Mouse (Mus musculus): ENCODE results near the gene Gm11213. TPM values are rescaled to one million over a fixed set of nuclear protein-coding genes. Genes with fewer than 3 reads are reported as not detected.

The Gm11213 gene
- polyA plus RNA-seq, 1 experiment from 2014 or later: not detected

- Histone ChIP-seq H3K4me2 (ENCODE audit: low read depth, low read length) (no peak overlapping the region), H3K4me1 (ENCODE audit: control insufficient read depth, insufficient read depth, low read length) (no peaks in the 10 kb centered on the region), H3K27me3 (ENCODE audit: control insufficient read depth, insufficient read depth, low read length) (no peaks in the 10 kb centered on the region), H3K9ac (replicated peaks; ENCODE audit: low read depth, low read length) (no peak overlapping the region), H3K9me3 (ENCODE audit: control insufficient read depth, low read length) (no peaks in the 10 kb centered on the region), H3K27ac (ENCODE audit: low read depth, low read length) (no peak overlapping the region), H3K4me3 (ENCODE audit: low read depth, low read length) (no peak overlapping the region), H3K36me3 (ENCODE audit: control insufficient read depth, insufficient read depth, low read length) (no peaks in the 10 kb centered on the region)
- ATAC-seq (ENCODE audit: low read depth): no peak
- WGBS: 87% methylated on average over 4 of the region's 4 CpGs
These were observed 14.5 kb downstream of the Gm11213 start for GRCm38 (mm10) chr4:63590538-63590937.

- H3K9me3 ChIP-seq (ENCODE audit: control insufficient read depth, low read length): no peaks in the 10 kb centered on the region
- H3K27me3 ChIP-seq (ENCODE audit: control insufficient read depth, insufficient read depth, low read length): no peaks in the 10 kb centered on the region
- H3K36me3 ChIP-seq (ENCODE audit: control insufficient read depth, insufficient read depth, low read length): no peaks in the 10 kb centered on the region
- WGBS: 91% methylated on average over 7 of the region's 7 CpGs
- H3K9ac ChIP-seq (replicated peaks; ENCODE audit: low read depth, low read length): no peak overlapping the region
- H3K4me1 ChIP-seq (ENCODE audit: control insufficient read depth, insufficient read depth, low read length): no peaks in the 10 kb centered on the region
- H3K27ac ChIP-seq (ENCODE audit: low read depth, low read length): no peak overlapping the region
- no peak overlapping the region for H3K4me2 ChIP-seq (ENCODE audit: low read depth, low read length)
- no peak for ATAC-seq (ENCODE audit: low read depth)
- no peak overlapping the region for H3K4me3 ChIP-seq (ENCODE audit: low read depth, low read length)
These were observed 15.1 kb downstream of the Gm11213 start for GRCm38 (mm10) chr4:63589987-63590386.

- no peak for ATAC-seq (ENCODE audit: low read depth)
- Histone ChIP-seq H3K27me3 (ENCODE audit: control insufficient read depth, insufficient read depth, low read length) (no peaks in the 10 kb centered on the region), H3K27ac (ENCODE audit: low read depth, low read length) (no peak overlapping the region), H3K4me1 (ENCODE audit: control insufficient read depth, insufficient read depth, low read length) (no peaks in the 10 kb centered on the region), H3K4me2 (ENCODE audit: low read depth, low read length) (no peak overlapping the region), H3K36me3 (ENCODE audit: control insufficient read depth, insufficient read depth, low read length) (no peaks in the 10 kb centered on the region), H3K9ac (replicated peaks; ENCODE audit: low read depth, low read length) (no peak overlapping the region), H3K4me3 (ENCODE audit: low read depth, low read length) (no peak overlapping the region), H3K9me3 (ENCODE audit: control insufficient read depth, low read length) (no peaks in the 10 kb centered on the region)
- WGBS: 76% methylated on average over 2 of the region's 2 CpGs
These were observed 18.8 kb downstream of the Gm11213 start for GRCm38 (mm10) chr4:63586240-63586639.

- ATAC-seq (ENCODE audit: low read depth): no peak
These were observed 19.8 kb downstream of the Gm11213 start for GRCm38 (mm10) chr4:63585216-63585615.

GRCm38 (mm10) chr4:63582580-63582979, 22.5 kb downstream of the Gm11213 start:
- Histone ChIP-seq H3K36me3 (ENCODE audit: control insufficient read depth, insufficient read depth, low read length) (no peaks in the 10 kb centered on the region), H3K4me3 (ENCODE audit: low read depth, low read length) (no peak overlapping the region), H3K4me2 (ENCODE audit: low read depth, low read length) (no peak overlapping the region), H3K27ac (ENCODE audit: low read depth, low read length) (no peak overlapping the region), H3K9me3 (ENCODE audit: control insufficient read depth, low read length) (no peaks in the 10 kb centered on the region), H3K27me3 (ENCODE audit: control insufficient read depth, insufficient read depth, low read length) (no peaks in the 10 kb centered on the region), H3K9ac (replicated peaks; ENCODE audit: low read depth, low read length) (no peak overlapping the region), H3K4me1 (ENCODE audit: control insufficient read depth, insufficient read depth, low read length) (0 out of 2 replicates have a peak, but pooled peaks cover 6% of the 10 kb centered on the region)
- no peak for ATAC-seq (ENCODE audit: low read depth)
- WGBS: 65% methylated on average over 5 of the region's 5 CpGs

More at GRCm38 (mm10) chr4:63585216-63585615, 19.8 kb downstream of the Gm11213 start:
- no peak overlapping the region for H3K4me3 ChIP-seq (ENCODE audit: low read depth, low read length)
- no peaks in the 10 kb centered on the region for H3K9me3 ChIP-seq (ENCODE audit: control insufficient read depth, low read length)
- no peak overlapping the region for H3K4me2 ChIP-seq (ENCODE audit: low read depth, low read length)
- H3K27ac ChIP-seq (ENCODE audit: low read depth, low read length): no peak overlapping the region
- no peaks in the 10 kb centered on the region for H3K36me3 ChIP-seq (ENCODE audit: control insufficient read depth, insufficient read depth, low read length)
- WGBS: 86% methylated on average over 10 of the region's 10 CpGs
- no peak overlapping the region for H3K9ac ChIP-seq (replicated peaks; ENCODE audit: low read depth, low read length)
- H3K4me1 ChIP-seq (ENCODE audit: control insufficient read depth, insufficient read depth, low read length): 0 out of 2 replicates have a peak, but pooled peaks cover 2% of the 10 kb centered on the region
- H3K27me3 ChIP-seq (ENCODE audit: control insufficient read depth, insufficient read depth, low read length): no peaks in the 10 kb centered on the region

- no peaks in the 10 kb centered on the region for H3K36me3 ChIP-seq (ENCODE audit: control insufficient read depth, insufficient read depth, low read length)
- H3K27me3 ChIP-seq (ENCODE audit: control insufficient read depth, insufficient read depth, low read length): no peaks in the 10 kb centered on the region
- H3K4me2 ChIP-seq (ENCODE audit: low read depth, low read length): no peak overlapping the region
- no peaks in the 10 kb centered on the region for H3K9me3 ChIP-seq (ENCODE audit: control insufficient read depth, low read length)
- 36% methylated on average over 5 of the region's 6 CpGs for WGBS
- ATAC-seq (ENCODE audit: low read depth): peak; percentile 75
- H3K4me1 ChIP-seq (ENCODE audit: control insufficient read depth, insufficient read depth, low read length): 0 out of 2 replicates have a peak, but pooled peaks cover 6% of the 10 kb centered on the region
- H3K27ac ChIP-seq (ENCODE audit: low read depth, low read length): no peak overlapping the region
- no peak overlapping the region for H3K4me3 ChIP-seq (ENCODE audit: low read depth, low read length)
- no peak overlapping the region for H3K9ac ChIP-seq (replicated peaks; ENCODE audit: low read depth, low read length)
These were observed 25.0 kb downstream of the Gm11213 start for GRCm38 (mm10) chr4:63580078-63580477.

- peak; percentile 19; the same call in 1 of the 2 replicates for ATAC-seq (ENCODE audit: low read depth)
- Histone ChIP-seq H3K36me3 (ENCODE audit: control insufficient read depth, insufficient read depth, low read length) (no peaks in the 10 kb centered on the region), H3K27me3 (ENCODE audit: control insufficient read depth, insufficient read depth, low read length) (no peaks in the 10 kb centered on the region), H3K4me1 (ENCODE audit: control insufficient read depth, insufficient read depth, low read length) (0 out of 2 replicates have a peak, but pooled peaks cover 6% of the 10 kb centered on the region), H3K9ac (replicated peaks; ENCODE audit: low read depth, low read length) (no peak overlapping the region), H3K27ac (ENCODE audit: low read depth, low read length) (no peak overlapping the region), H3K4me3 (ENCODE audit: low read depth, low read length) (no peak overlapping the region), H3K4me2 (ENCODE audit: low read depth, low read length) (no peak overlapping the region), H3K9me3 (ENCODE audit: control insufficient read depth, low read length) (no peaks in the 10 kb centered on the region)
- 89% methylated on average over 14 of the region's 14 CpGs for WGBS
These were observed 25.4 kb downstream of the Gm11213 start for GRCm38 (mm10) chr4:63579649-63580048.

- 96% methylated on average over 5 of the region's 5 CpGs for WGBS
- H3K27ac ChIP-seq (ENCODE audit: low read depth, low read length): no peak overlapping the region
- no peaks in the 10 kb centered on the region for H3K36me3 ChIP-seq (ENCODE audit: control insufficient read depth, insufficient read depth, low read length)
- H3K9ac ChIP-seq (replicated peaks; ENCODE audit: low read depth, low read length): no peak overlapping the region
- no peak overlapping the region for H3K4me2 ChIP-seq (ENCODE audit: low read depth, low read length)
- no peaks in the 10 kb centered on the region for H3K9me3 ChIP-seq (ENCODE audit: control insufficient read depth, low read length)
- H3K4me3 ChIP-seq (ENCODE audit: low read depth, low read length): no peak overlapping the region
- ATAC-seq (ENCODE audit: low read depth): no peak
- H3K27me3 ChIP-seq (ENCODE audit: control insufficient read depth, insufficient read depth, low read length): no peaks in the 10 kb centered on the region
- H3K4me1 ChIP-seq (ENCODE audit: control insufficient read depth, insufficient read depth, low read length): no peaks in the 10 kb centered on the region
These were observed 32.4 kb downstream of the Gm11213 start for GRCm38 (mm10) chr4:63572621-63573020.

- ATAC-seq (ENCODE audit: low read depth): no peak
- H3K4me2 ChIP-seq (ENCODE audit: low read depth, low read length): no peak overlapping the region
- H3K27ac ChIP-seq (ENCODE audit: low read depth, low read length): no peak overlapping the region
- H3K9me3 ChIP-seq (ENCODE audit: control insufficient read depth, low read length): no peaks in the 10 kb centered on the region
- WGBS: 28% methylated on average over 7 of the region's 7 CpGs
- no peak overlapping the region for H3K9ac ChIP-seq (replicated peaks; ENCODE audit: low read depth, low read length)
- no peak overlapping the region for H3K4me3 ChIP-seq (ENCODE audit: low read depth, low read length)
- H3K27me3 ChIP-seq (ENCODE audit: control insufficient read depth, insufficient read depth, low read length): no peaks in the 10 kb centered on the region
- no peaks in the 10 kb centered on the region for H3K36me3 ChIP-seq (ENCODE audit: control insufficient read depth, insufficient read depth, low read length)
- no peaks in the 10 kb centered on the region for H3K4me1 ChIP-seq (ENCODE audit: control insufficient read depth, insufficient read depth, low read length)
These were observed 34.8 kb downstream of the Gm11213 start for GRCm38 (mm10) chr4:63570208-63570781.
